Mouse (Mus musculus) megakaryocyte, adult 5-6 weeks (primary cell): ENCODE data around the gene Plcb3. TPM values are rescaled to one million over a fixed set of nuclear protein-coding genes. Genes with fewer than 3 reads are reported as not detected.

Source experiments
- ATAC-seq: 2 replicates; pipeline ENCODE4 v1.8.0; 2016; ENCODE audit warnings: mild to moderate bottlenecking, inconsistent platforms; ENCODE audit not compliant: poor library complexity, severe bottlenecking
- total RNA-seq, 2 experiments: library from RNA; stranded (forward) in 1 of 2; stranded (reverse) in 1 of 2; fragments of 153-499, 151-499 nt in 1 of 2; fragments of 221-1000, 200-1000 nt in 1 of 2; gene quantifications; 2 replicates each; pipeline versions ENCODE4 v1.2.3 to v1.2.4; 2015 to 2017

Plcb3 gene
- total RNA-seq, 2 experiments from 2014 or later = 10.4 to 13.4 TPM

- no peak for ATAC-seq
These were observed 2.6 kb downstream of the Plcb3 start for GRCm38 (mm10) chr19:6973581-6974190.

- no peak for ATAC-seq
These were observed 3.9 kb downstream of the Plcb3 start for GRCm38 (mm10) chr19:6972247-6972917.

- ATAC-seq = no peak
These were observed 4.6 kb downstream of the Plcb3 start for GRCm38 (mm10) chr19:6971644-6972043.

GRCm38 (mm10) chr19:6970460-6971085 is 5.7 kb downstream of the Plcb3 start:
- no peak for ATAC-seq

- peak; percentile 77 for ATAC-seq
These were observed 6.4 kb downstream of the Plcb3 start for GRCm38 (mm10) chr19:6969665-6970381.

- ATAC-seq = no peak
These were observed 7.0 kb downstream of the Plcb3 start for GRCm38 (mm10) chr19:6969291-6969664.

- no peak for ATAC-seq
These were observed 7.6 kb downstream of the Plcb3 start for GRCm38 (mm10) chr19:6968491-6969271.

- no peak for ATAC-seq
These were observed 19.8 kb downstream of the Plcb3 start for GRCm38 (mm10) chr19:6956461-6956860.

- ATAC-seq = peak; percentile 16; the same call in 1 of the 2 replicates
These were observed 20.8 kb downstream of the Plcb3 start for GRCm38 (mm10) chr19:6955424-6955823.

GRCm38 (mm10) chr19:6954046-6954445 is 22.2 kb downstream of the Plcb3 start:
- no peak for ATAC-seq

- no peak for ATAC-seq
These were observed 23.6 kb downstream of the Plcb3 start for GRCm38 (mm10) chr19:6952712-6953037.

- ATAC-seq = peak; percentile 24
These were observed 24.1 kb downstream of the Plcb3 start for GRCm38 (mm10) chr19:6951994-6952711.

- ATAC-seq = peak; percentile 73
These were observed 24.8 kb downstream of the Plcb3 start for GRCm38 (mm10) chr19:6951381-6951968.

GRCm38 (mm10) chr19:6950613-6951153 is 25.6 kb downstream of the Plcb3 start:
- ATAC-seq = 0 out of 2 replicates have a peak, but pooled peaks have one; percentile 14

- ATAC-seq = no peak
These were observed 26.3 kb downstream of the Plcb3 start for GRCm38 (mm10) chr19:6949951-6950350.

- no peak for ATAC-seq
These were observed 26.7 kb downstream of the Plcb3 start for GRCm38 (mm10) chr19:6949532-6949931.

- no peak for ATAC-seq
These were observed 28.1 kb downstream of the Plcb3 start for GRCm38 (mm10) chr19:6948186-6948585.

GRCm38 (mm10) chr19:6947742-6948141 is 28.5 kb downstream of the Plcb3 start:
- no peak for ATAC-seq

- no peak for ATAC-seq
These were observed 32.6 kb downstream of the Plcb3 start for GRCm38 (mm10) chr19:6943709-6944108.
